Mouse (Mus musculus): ENCODE results near the gene Prpf6. TPM values are rescaled to one million over a fixed set of nuclear protein-coding genes. Genes with fewer than 3 reads are reported as not detected.

The Prpf6 gene
- polyA plus RNA-seq, 1 experiment from 2014 or later: 38.9 TPM

GRCm38 (mm10) chr2:181589011-181589731, 2.5 kb upstream of the Prpf6 start:
- Histone ChIP-seq H3K9me3 (replicated peaks) (no peaks in the 10 kb centered on the region), H3K27ac (no peak overlapping the region), H3K4me2 (no peak overlapping the region), H3K4me3 (no peak overlapping the region), H3K27me3 (no peaks in the 10 kb centered on the region), H3K9ac (no peak overlapping the region), H3K4me1 (replicated peaks) (peaks cover 13% of the 10 kb centered on the region), H3K36me3 (peaks cover 62% of the 10 kb centered on the region)
- WGBS: 90% methylated on average over 10 of the region's 10 CpGs
- ATAC-seq (replicated peaks; ENCODE audit: insufficient number of reproducible peaks, insufficient read depth, low FRiP score, low read depth): no peak

GRCm38 (mm10) chr2:181589732-181590105, 1.9 kb upstream of the Prpf6 start:
- H3K9ac ChIP-seq: no peak overlapping the region
- no peak overlapping the region for H3K4me2 ChIP-seq
- peaks cover 13% of the 10 kb centered on the region for H3K4me1 ChIP-seq (replicated peaks)
- no peak for ATAC-seq (replicated peaks; ENCODE audit: insufficient number of reproducible peaks, insufficient read depth, low FRiP score, low read depth)
- WGBS: 86% methylated on average over 9 of the region's 9 CpGs
- H3K36me3 ChIP-seq: peaks cover 56% of the 10 kb centered on the region
- no peak overlapping the region for H3K4me3 ChIP-seq
- no peaks in the 10 kb centered on the region for H3K27me3 ChIP-seq
- H3K27ac ChIP-seq: no peak overlapping the region
- no peaks in the 10 kb centered on the region for H3K9me3 ChIP-seq (replicated peaks)

GRCm38 (mm10) chr2:181590471-181590870, 1.2 kb upstream of the Prpf6 start:
- H3K4me2 ChIP-seq: no peak overlapping the region
- no peaks in the 10 kb centered on the region for H3K9me3 ChIP-seq (replicated peaks)
- peaks cover 13% of the 10 kb centered on the region for H3K4me1 ChIP-seq (replicated peaks)
- H3K36me3 ChIP-seq: peaks cover 49% of the 10 kb centered on the region
- ATAC-seq (replicated peaks; ENCODE audit: insufficient number of reproducible peaks, insufficient read depth, low FRiP score, low read depth): no peak
- H3K27me3 ChIP-seq: no peaks in the 10 kb centered on the region
- no peak overlapping the region for H3K27ac ChIP-seq
- no peak overlapping the region for H3K4me3 ChIP-seq
- WGBS: 91% methylated on average over 5 of the region's 5 CpGs
- H3K9ac ChIP-seq: no peak overlapping the region

GRCm38 (mm10) chr2:181592231-181593041, 768 bp downstream of the Prpf6 start, which contains the start of gene Zfp512b:
TSS of gene Zfp512b (minus strand) at chr2:181592803.
- under 1% methylated on average over 68 of the region's 97 CpGs for WGBS
- H3K9ac ChIP-seq: peak within 1 kb of the TSS; percentile 88
- H3K27me3 ChIP-seq: no peaks in the 10 kb centered on the region
- H3K4me2 ChIP-seq: peak within 1 kb of the TSS; percentile 78
- H3K4me1 ChIP-seq (replicated peaks): peaks cover 13% of the 10 kb centered on the region
- peak; percentile 79 for ATAC-seq (replicated peaks; ENCODE audit: insufficient number of reproducible peaks, insufficient read depth, low FRiP score, low read depth)
- peak within 1 kb of the TSS; percentile 91 for H3K4me3 ChIP-seq
- no peaks in the 10 kb centered on the region for H3K9me3 ChIP-seq (replicated peaks)
- H3K36me3 ChIP-seq: peaks cover 30% of the 10 kb centered on the region
- peak within 1 kb of the TSS; percentile 82 for H3K27ac ChIP-seq

- peak; percentile 14; the same call in 1 of the 2 replicates for ATAC-seq (replicated peaks; ENCODE audit: insufficient number of reproducible peaks, insufficient read depth, low FRiP score, low read depth)
- H3K36me3 ChIP-seq: peaks cover 24% of the 10 kb centered on the region; the same call in 1 of the 2 replicates
- H3K9ac ChIP-seq: peak overlapping the region; percentile 88
- peak overlapping the region; percentile 82 for H3K27ac ChIP-seq
- H3K4me3 ChIP-seq: peak overlapping the region; percentile 91
- H3K27me3 ChIP-seq: no peaks in the 10 kb centered on the region
- H3K4me2 ChIP-seq: peak overlapping the region; percentile 78
- peaks cover 15% of the 10 kb centered on the region for H3K4me1 ChIP-seq (replicated peaks)
- H3K9me3 ChIP-seq (replicated peaks): no peaks in the 10 kb centered on the region
- 2% methylated on average over 6 of the region's 6 CpGs for WGBS
These were observed 1.4 kb downstream of the Prpf6 start for GRCm38 (mm10) chr2:181593042-181593421.

GRCm38 (mm10) chr2:181593937-181594336, 2.3 kb downstream of the Prpf6 start:
- Histone ChIP-seq H3K4me3 (no peak overlapping the region), H3K27me3 (no peaks in the 10 kb centered on the region), H3K9me3 (replicated peaks) (no peaks in the 10 kb centered on the region), H3K36me3 (peaks cover 15% of the 10 kb centered on the region; the same call in 1 of the 2 replicates), H3K4me1 (replicated peaks) (peaks cover 23% of the 10 kb centered on the region), H3K27ac (no peak overlapping the region), H3K4me2 (no peak overlapping the region), H3K9ac (no peak overlapping the region)
- no peak for ATAC-seq (replicated peaks; ENCODE audit: insufficient number of reproducible peaks, insufficient read depth, low FRiP score, low read depth)

GRCm38 (mm10) chr2:181594946-181595696, 3.5 kb downstream of the Prpf6 start:
- H3K4me3 ChIP-seq: no peak overlapping the region
- ATAC-seq (replicated peaks; ENCODE audit: insufficient number of reproducible peaks, insufficient read depth, low FRiP score, low read depth): no peak
- WGBS: 68% methylated on average over 4 of the region's 4 CpGs
- H3K27ac ChIP-seq: no peak overlapping the region
- no peaks in the 10 kb centered on the region for H3K9me3 ChIP-seq (replicated peaks)
- H3K4me2 ChIP-seq: no peak overlapping the region
- H3K36me3 ChIP-seq: peaks cover 5% of the 10 kb centered on the region; the same call in 1 of the 2 replicates
- H3K4me1 ChIP-seq (replicated peaks): peaks cover 27% of the 10 kb centered on the region
- H3K27me3 ChIP-seq: no peaks in the 10 kb centered on the region
- no peak overlapping the region for H3K9ac ChIP-seq

- no peak overlapping the region for H3K27ac ChIP-seq
- H3K4me2 ChIP-seq: no peak overlapping the region
- no peaks in the 10 kb centered on the region for H3K36me3 ChIP-seq
- no peak overlapping the region for H3K9ac ChIP-seq
- peaks cover 29% of the 10 kb centered on the region for H3K4me1 ChIP-seq (replicated peaks)
- H3K27me3 ChIP-seq: no peaks in the 10 kb centered on the region
- no peaks in the 10 kb centered on the region for H3K9me3 ChIP-seq (replicated peaks)
- H3K4me3 ChIP-seq: no peak overlapping the region
- no peak for ATAC-seq (replicated peaks; ENCODE audit: insufficient number of reproducible peaks, insufficient read depth, low FRiP score, low read depth)
- WGBS: 53% methylated on average over 6 of the region's 6 CpGs
These were observed 4.7 kb downstream of the Prpf6 start for GRCm38 (mm10) chr2:181596221-181596960.

GRCm38 (mm10) chr2:181597378-181598061, 5.9 kb downstream of the Prpf6 start:
- Histone ChIP-seq H3K4me1 (replicated peaks) (peaks cover 33% of the 10 kb centered on the region), H3K36me3 (no peaks in the 10 kb centered on the region), H3K9me3 (replicated peaks) (no peaks in the 10 kb centered on the region), H3K27ac (no peak overlapping the region), H3K4me3 (no peak overlapping the region), H3K9ac (no peak overlapping the region), H3K27me3 (no peaks in the 10 kb centered on the region), H3K4me2 (no peak overlapping the region; the same call in 1 of the 2 replicates)
- 67% methylated on average over 7 of the region's 7 CpGs for WGBS
- ATAC-seq (replicated peaks; ENCODE audit: insufficient number of reproducible peaks, insufficient read depth, low FRiP score, low read depth): no peak
